Mouse (Mus musculus): ENCODE results near the gene Kdm2b. TPM values are rescaled to one million over a fixed set of nuclear protein-coding genes. Genes with fewer than 3 reads are reported as not detected.
"Not testable (repeated sequence)": the region's sequence is repeated elsewhere in the genome, so short reads cannot be mapped to it uniquely, and the experiment has no call there.

Kdm2b gene
- polyA plus RNA-seq, 1 experiment: 22.4 TPM

DNA sequence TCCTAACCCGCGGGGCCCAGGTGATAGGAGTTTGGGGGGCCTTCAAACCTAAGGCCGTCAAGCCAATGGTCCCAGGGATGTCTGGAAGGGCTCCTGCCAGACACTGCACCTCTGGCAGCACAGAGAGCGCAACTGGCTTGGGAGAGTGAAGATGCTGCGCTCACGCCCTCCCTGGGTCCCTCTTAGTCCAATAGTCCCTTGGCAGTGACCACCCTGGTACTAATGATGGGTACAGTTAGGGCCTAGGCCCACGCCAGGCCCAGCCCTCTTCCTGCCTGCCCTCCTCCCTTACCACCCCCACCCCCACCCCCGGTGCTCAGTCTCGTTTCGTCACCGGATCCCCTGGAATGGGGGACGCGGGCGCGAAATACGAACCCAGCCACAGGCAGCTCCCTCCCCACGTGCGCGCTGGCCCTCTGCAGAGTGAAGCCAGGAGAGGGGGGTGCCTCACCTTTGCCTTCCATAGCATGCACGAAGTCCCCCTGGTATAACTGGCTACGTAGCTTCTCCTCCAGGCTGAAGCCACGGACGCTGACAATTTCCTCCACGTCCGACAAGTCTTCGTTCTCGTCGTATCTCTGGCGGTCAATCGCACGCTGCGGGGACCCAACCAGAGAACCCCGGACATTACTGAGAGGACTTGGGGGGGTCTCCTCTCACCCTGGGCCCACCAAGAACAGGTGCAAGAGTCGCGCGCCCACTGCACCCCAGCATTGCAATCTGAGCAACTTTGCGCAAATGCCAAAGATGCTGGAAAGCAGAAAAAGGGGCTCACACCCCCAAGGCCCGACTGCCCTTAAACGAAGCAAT lies 2.2 kb downstream of the Kdm2b start:
- TF ChIP-seq POLR2A (IDR thresholded peaks at IDR 0.05; ENCODE audit: low read depth, low read length) (peak; percentile 53), CTCF (IDR thresholded peaks at IDR 0.05; ENCODE audit: borderline replicate concordance, insufficient read depth, low read length) (no peak)
- peaks cover 7% of the 10 kb centered on the region; the same call in 1 of the 2 replicates for H3K4me1 ChIP-seq (ENCODE audit: control insufficient read depth, insufficient read depth, low read length)

DNA sequence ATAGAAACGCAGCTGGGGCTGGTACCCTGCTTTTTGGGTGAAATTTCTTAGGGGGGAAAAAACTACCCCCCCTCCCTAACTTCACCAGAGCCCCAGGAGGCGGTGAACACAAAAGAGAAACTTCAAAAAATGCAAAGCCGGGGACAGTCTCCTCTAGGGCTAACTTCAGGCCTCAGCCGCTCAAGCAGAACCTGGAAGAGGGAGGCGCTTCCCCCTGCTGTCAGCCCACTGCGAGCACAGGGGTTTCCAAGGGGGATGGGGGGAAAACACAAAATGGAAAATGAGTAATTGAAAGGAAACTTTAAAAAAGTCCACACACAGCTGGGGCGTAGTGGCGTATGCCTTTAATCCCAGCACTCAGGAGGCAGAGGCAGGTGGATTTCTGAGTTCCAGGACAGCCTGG lies 3.5 kb downstream of the Kdm2b start:
- no peak overlapping the region for H3K4me3 ChIP-seq (ENCODE audit: insufficient read depth, low read length)
- H3K4me1 ChIP-seq (ENCODE audit: control insufficient read depth, insufficient read depth, low read length): peaks cover under 1% of the 10 kb centered on the region; the same call in 1 of the 2 replicates
- TF ChIP-seq POLR2A (IDR thresholded peaks at IDR 0.05; ENCODE audit: low read depth, low read length) (no peak), CTCF (IDR thresholded peaks at IDR 0.05; ENCODE audit: borderline replicate concordance, insufficient read depth, low read length) (no peak)
- 0 out of 2 replicates have a peak overlapping the region, but pooled peaks have one; percentile 20 for H3K27ac ChIP-seq (ENCODE audit: insufficient read depth, low read length)

More for the DNA sequence above, 2.2 kb downstream of the Kdm2b start:
- Histone ChIP-seq H3K27ac (ENCODE audit: insufficient read depth, low read length) (no peak overlapping the region), H3K4me3 (ENCODE audit: insufficient read depth, low read length) (peak overlapping the region; percentile 79)

DNA sequence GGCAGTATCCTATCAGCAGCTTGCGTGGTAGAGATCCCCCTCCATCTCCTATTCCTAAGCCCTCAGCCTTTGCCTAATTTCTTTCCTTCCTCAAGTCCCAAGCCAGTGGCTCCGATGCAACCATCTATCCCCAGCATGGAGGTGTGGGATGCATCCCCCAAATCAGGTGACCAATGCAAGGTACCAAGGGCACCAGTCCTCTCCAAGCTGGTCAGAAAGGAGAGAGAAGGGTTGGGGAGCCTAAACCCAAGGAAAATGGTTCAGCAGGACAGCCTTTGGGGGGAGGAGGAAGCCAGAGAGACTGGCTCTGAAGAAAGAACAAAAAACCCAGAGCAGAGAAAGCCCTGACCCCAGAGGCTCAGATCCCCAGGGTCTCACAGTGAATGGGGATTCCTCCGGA lies 4.3 kb downstream of the Kdm2b start:
- no peak overlapping the region for H3K27ac ChIP-seq (ENCODE audit: insufficient read depth, low read length)
- no peak for TF ChIP-seq POLR2A (IDR thresholded peaks at IDR 0.05; ENCODE audit: low read depth, low read length)
- no peak for TF ChIP-seq CTCF (IDR thresholded peaks at IDR 0.05; ENCODE audit: borderline replicate concordance, insufficient read depth, low read length)
- no peak overlapping the region for H3K4me3 ChIP-seq (ENCODE audit: insufficient read depth, low read length)
- no peaks in the 10 kb centered on the region for H3K4me1 ChIP-seq (ENCODE audit: control insufficient read depth, insufficient read depth, low read length)

DNA sequence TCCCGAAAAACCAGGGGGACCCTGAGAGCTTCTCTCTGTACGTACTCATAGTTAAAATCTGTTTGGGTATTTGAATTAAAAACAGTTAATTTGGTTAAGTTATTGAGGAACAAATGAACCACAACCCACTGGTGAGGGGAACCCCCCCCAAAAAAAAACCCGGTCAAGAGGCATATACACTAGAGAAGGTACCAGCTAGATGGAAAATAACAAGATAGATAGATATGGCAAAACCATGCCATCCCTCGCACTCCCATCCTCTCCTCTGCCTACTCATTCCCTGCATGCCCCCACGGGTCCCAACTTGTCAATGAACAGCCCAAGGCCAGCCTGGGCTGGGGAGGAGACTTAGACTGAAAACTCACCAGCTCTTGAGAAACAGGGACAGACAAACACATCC lies 5.1 kb downstream of the Kdm2b start:
- TF ChIP-seq POLR2A (IDR thresholded peaks at IDR 0.05; ENCODE audit: low read depth, low read length) (no peak), CTCF (IDR thresholded peaks at IDR 0.05; ENCODE audit: borderline replicate concordance, insufficient read depth, low read length) (no peak)
- no peak overlapping the region for H3K4me3 ChIP-seq (ENCODE audit: insufficient read depth, low read length)

DNA sequence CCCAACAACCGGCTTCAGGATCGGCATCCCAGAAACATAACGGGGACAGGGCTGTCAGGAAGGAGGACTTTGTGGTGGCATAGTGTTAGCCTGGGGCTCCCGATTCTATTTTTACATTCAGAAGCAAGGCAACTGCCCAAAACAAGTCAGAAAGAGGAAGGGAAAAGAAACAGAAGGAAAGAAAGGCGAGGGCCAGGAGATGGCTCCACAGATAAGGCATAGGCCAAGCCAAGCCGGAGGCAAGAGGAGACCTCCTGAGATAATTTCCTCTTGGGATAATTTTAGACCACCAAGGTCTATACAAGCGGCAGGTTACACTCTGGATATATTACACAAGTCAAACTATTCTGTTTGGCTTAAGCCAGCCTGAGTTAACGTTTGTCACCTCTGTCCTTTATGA lies 10.7 kb downstream of the Kdm2b start:
- H3K4me3 ChIP-seq (ENCODE audit: insufficient read depth, low read length): no peak overlapping the region
- no peaks in the 10 kb centered on the region for H3K4me1 ChIP-seq (ENCODE audit: control insufficient read depth, insufficient read depth, low read length)
- TF ChIP-seq POLR2A (IDR thresholded peaks at IDR 0.05; ENCODE audit: low read depth, low read length) (no peak), CTCF (IDR thresholded peaks at IDR 0.05; ENCODE audit: borderline replicate concordance, insufficient read depth, low read length) (no peak)
- no peak overlapping the region for H3K27ac ChIP-seq (ENCODE audit: insufficient read depth, low read length)

More for the DNA sequence above, 5.1 kb downstream of the Kdm2b start:
- H3K4me1 ChIP-seq (ENCODE audit: control insufficient read depth, insufficient read depth, low read length): no peaks in the 10 kb centered on the region
- no peak overlapping the region for H3K27ac ChIP-seq (ENCODE audit: insufficient read depth, low read length)

DNA sequence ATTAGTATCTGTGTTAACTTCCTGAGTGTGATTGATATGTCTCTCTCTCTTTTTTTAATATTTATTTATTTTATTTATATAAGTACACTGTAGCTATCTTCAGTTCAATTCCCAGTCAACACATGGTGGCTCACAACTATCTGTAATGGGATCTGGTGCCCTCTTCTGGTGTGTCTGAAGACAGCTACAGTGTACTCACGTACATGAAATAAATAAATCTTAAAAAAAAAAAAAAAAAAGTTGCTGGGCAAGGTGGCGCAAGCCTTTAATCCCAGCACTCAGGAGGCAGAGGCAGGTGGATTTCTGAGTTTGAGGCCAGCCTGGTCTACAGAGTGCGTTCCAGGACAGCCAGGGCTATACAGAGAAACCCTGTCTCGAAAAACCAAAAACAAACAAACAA lies 14.9 kb downstream of the Kdm2b start:
- H3K27ac ChIP-seq (ENCODE audit: insufficient read depth, low read length); H3K4me1 ChIP-seq (ENCODE audit: control insufficient read depth, insufficient read depth, low read length); H3K4me3 ChIP-seq (ENCODE audit: insufficient read depth, low read length): not testable (repeated sequence)

DNA sequence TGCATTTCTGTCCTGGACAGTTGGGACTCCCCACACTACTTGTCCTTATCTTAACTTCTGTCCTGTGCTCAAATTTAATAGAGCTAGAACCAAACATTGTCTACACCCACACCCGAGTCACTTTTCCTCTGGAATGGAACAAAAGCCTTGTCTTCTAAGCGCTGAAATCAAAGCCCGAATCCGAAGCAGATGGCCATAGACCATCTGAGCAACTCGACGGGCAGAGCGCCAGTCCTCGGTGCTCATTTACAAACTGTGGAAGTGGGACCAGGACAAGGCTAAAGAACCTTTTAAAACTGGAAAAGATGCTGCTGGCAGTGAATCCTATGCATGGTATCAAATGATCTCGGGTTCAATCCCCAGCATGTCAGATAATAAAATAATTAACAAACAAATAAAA lies 17.5 kb downstream of the Kdm2b start:
- no peaks in the 10 kb centered on the region for H3K4me1 ChIP-seq (ENCODE audit: control insufficient read depth, insufficient read depth, low read length)
- TF ChIP-seq CTCF (IDR thresholded peaks at IDR 0.05; ENCODE audit: borderline replicate concordance, insufficient read depth, low read length): no peak
- TF ChIP-seq POLR2A (IDR thresholded peaks at IDR 0.05; ENCODE audit: low read depth, low read length): no peak
- H3K27ac ChIP-seq (ENCODE audit: insufficient read depth, low read length): no peak overlapping the region
- H3K4me3 ChIP-seq (ENCODE audit: insufficient read depth, low read length): no peak overlapping the region

DNA sequence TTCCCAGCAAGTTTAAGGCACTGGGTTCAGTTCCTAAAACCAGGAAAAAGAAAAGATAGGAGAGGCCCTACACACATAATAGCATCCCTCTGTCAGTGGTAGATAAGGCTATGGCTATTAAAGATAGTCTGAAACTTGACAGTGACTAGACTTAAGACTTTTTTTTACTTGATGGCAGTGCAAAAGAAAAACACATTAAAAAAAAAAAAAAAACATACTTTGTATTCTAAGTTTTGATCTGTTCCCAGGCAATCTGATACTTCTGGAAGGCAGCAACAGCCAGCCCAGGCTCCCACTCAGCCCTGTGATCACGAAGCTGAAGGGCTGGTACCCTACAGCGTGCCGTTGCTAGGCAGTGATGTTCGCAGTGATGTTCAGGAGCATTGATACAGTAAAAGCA lies 18.2 kb downstream of the Kdm2b start:
- H3K4me3 ChIP-seq (ENCODE audit: insufficient read depth, low read length): no peak overlapping the region
- TF ChIP-seq POLR2A (IDR thresholded peaks at IDR 0.05; ENCODE audit: low read depth, low read length) (no peak), CTCF (IDR thresholded peaks at IDR 0.05; ENCODE audit: borderline replicate concordance, insufficient read depth, low read length) (no peak)
- H3K27ac ChIP-seq (ENCODE audit: insufficient read depth, low read length): no peak overlapping the region
- no peaks in the 10 kb centered on the region for H3K4me1 ChIP-seq (ENCODE audit: control insufficient read depth, insufficient read depth, low read length)

DNA sequence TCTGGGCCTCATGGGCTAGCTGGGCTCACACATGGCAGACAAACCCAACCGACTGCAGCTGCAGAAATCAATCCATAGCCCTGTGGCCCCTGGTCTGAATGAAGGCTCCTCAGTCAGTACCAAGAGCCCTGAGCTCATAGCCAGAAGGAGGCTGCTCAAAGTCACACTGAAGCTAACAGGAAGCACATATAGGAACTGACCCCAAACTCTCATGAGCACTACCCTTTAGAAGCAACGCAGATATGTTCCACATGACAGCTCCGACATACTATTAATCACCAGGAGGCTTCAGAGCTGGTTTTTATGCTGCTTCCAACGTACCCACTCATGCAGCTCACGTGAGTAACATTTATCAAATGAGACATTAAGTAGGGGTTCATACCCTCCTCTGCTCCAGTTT lies 19.6 kb downstream of the Kdm2b start:
- H3K4me3 ChIP-seq (ENCODE audit: insufficient read depth, low read length): no peak overlapping the region
- no peak for TF ChIP-seq CTCF (IDR thresholded peaks at IDR 0.05; ENCODE audit: borderline replicate concordance, insufficient read depth, low read length)
- TF ChIP-seq POLR2A (IDR thresholded peaks at IDR 0.05; ENCODE audit: low read depth, low read length): no peak
- H3K4me1 ChIP-seq (ENCODE audit: control insufficient read depth, insufficient read depth, low read length): no peaks in the 10 kb centered on the region
- H3K27ac ChIP-seq (ENCODE audit: insufficient read depth, low read length): no peak overlapping the region

DNA sequence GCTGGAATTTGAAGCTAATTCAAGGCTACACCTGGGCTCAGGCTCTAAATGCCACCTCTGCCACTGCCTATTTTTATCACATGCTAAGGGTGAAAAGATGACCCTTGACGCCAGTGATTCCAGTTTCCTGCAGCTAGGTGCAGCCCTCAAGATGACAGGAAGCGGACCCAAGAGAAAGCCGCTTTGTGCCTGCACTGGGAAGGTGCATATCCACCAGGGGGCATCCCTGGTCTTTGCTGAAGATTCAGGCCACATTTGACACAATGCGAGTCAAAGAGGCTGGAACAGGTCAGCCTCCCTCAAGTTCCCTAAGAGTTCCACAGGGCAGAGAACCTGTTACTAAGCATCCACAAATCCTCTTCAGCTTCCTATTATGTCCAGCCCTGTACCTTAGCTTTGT lies 21.3 kb downstream of the Kdm2b start:
- H3K4me3 ChIP-seq (ENCODE audit: insufficient read depth, low read length): no peak overlapping the region
- no peaks in the 10 kb centered on the region for H3K4me1 ChIP-seq (ENCODE audit: control insufficient read depth, insufficient read depth, low read length)
- TF ChIP-seq CTCF (IDR thresholded peaks at IDR 0.05; ENCODE audit: borderline replicate concordance, insufficient read depth, low read length) (peak; percentile 81; the same call in 1 of the 2 replicates), POLR2A (IDR thresholded peaks at IDR 0.05; ENCODE audit: low read depth, low read length) (no peak)
- no peak overlapping the region for H3K27ac ChIP-seq (ENCODE audit: insufficient read depth, low read length)
